Mouse (Mus musculus) ES-E14 (cell line): Measurements from ENCODE around the gene Scin. TPM values are rescaled to one million over a fixed set of nuclear protein-coding genes. Genes with fewer than 3 reads are reported as not detected.
A peak's percentile ranks its signal among the peaks of the same experiment; 100 is the strongest.

Experiments
- DNase-seq: peaks from one replicate; pipeline ENCODE4 v3.0.0-alpha.2; 2013; ENCODE audit warnings: low read depth, low spot score
- H3K27ac ChIP-seq: 2 replicates; pipeline ENCODE4 v1.5.1; 2012; ENCODE audit warnings: low read depth, mild to moderate bottlenecking, low read length, moderate library complexity, mixed read lengths; ENCODE audit not compliant: poor library complexity, insufficient read depth, severe bottlenecking
- H3K36me3 ChIP-seq: 2 replicates; pipeline ENCODE4 v1.6.1; 2012; ENCODE audit warnings: mild to moderate bottlenecking, low read length, moderate library complexity, mixed read lengths; ENCODE audit not compliant: control insufficient read depth, poor library complexity, insufficient read depth, severe bottlenecking
- H3K4me1 ChIP-seq, 2 experiments: fragments of 150-350 bp in 1 of 2; sonication (generic) in 1 of 2; 2 replicates each; pipeline ENCODE4 v1.6.1; 2012; ENCODE audit warnings: low read length in 2 of 2, mild to moderate bottlenecking in 1 of 2, mixed read lengths in 1 of 2; ENCODE audit not compliant: control insufficient read depth in 2 of 2, insufficient read depth in 2 of 2, poor library complexity in 1 of 2
- H3K4me3 ChIP-seq, 2 experiments: fragments of 150-350 bp in 1 of 2; sonication (generic) in 1 of 2; 2 replicates each; pipeline ENCODE4 v1.5.1; 2012; ENCODE audit warnings: low read length in 2 of 2, low read depth in 1 of 2, mild to moderate bottlenecking in 1 of 2, mixed read lengths in 1 of 2; ENCODE audit not compliant: insufficient read depth in 1 of 2, poor library complexity in 1 of 2, severe bottlenecking in 1 of 2
- H3K9ac ChIP-seq: 2 replicates; pipeline ENCODE4 v1.6.1; 2012; ENCODE audit warnings: low read depth, mild to moderate bottlenecking, low read length, mixed read lengths; ENCODE audit not compliant: poor library complexity, insufficient read depth, severe bottlenecking
- H3K9me3 ChIP-seq: fragments of 150-350 bp; sonication (generic); 2 replicates; pipeline ENCODE4 v1.6.1; 2012; ENCODE audit warnings: low read depth, mild to moderate bottlenecking, low read length; ENCODE audit not compliant: control insufficient read depth, insufficient read depth
- CHD2 ChIP-seq: IDR thresholded peaks from 2 replicates; pipeline ENCODE4 v1.6.1; 2014; ENCODE audit warnings: mild to moderate bottlenecking, low read depth, low read length, inconsistent platforms
- HCFC1 ChIP-seq: IDR thresholded peaks from 2 replicates; pipeline ENCODE4 v1.6.1; 2012; ENCODE audit warnings: low read length, inconsistent platforms, borderline replicate concordance; ENCODE audit not compliant: insufficient read depth
- MAFK ChIP-seq: IDR thresholded peaks from 2 replicates; pipeline ENCODE4 v1.6.1; 2014; ENCODE audit warnings: mild to moderate bottlenecking, low read depth, low read length, inconsistent platforms; ENCODE audit not compliant: insufficient read depth
- ZC3H11A ChIP-seq: IDR thresholded peaks from 2 replicates; pipeline ENCODE4 v1.6.1; 2012; ENCODE audit warnings: low read depth, mild to moderate bottlenecking, inconsistent platforms, low read length, borderline replicate concordance
- ZNF384 ChIP-seq: IDR thresholded peaks from 2 replicates; pipeline ENCODE4 v1.6.1; 2012; ENCODE audit warnings: low read depth, low read length, inconsistent platforms
- in situ Hi-C, 2 experiments: fragments of 600-800 bp; cut with MboI; formaldehyde crosslinking; loops; one replicate each; pipeline ENCODE4 v1.15.1; 2025; ENCODE audit warnings: low sequenced_read_pairs in 2 of 2, inconsistent platforms in 1 of 2; ENCODE audit not compliant: unreplicated experiment in 2 of 2
- total RNA-seq: library from RNA; depleted of rRNA; stranded (reverse); fragments of 300-350 nt; gene quantifications from 2 replicates; pipeline ENCODE4 v1.2.3, GENCODE M21; 2012

Scin gene
- total RNA-seq, 1 experiment, result 0.31 TPM

DNA sequence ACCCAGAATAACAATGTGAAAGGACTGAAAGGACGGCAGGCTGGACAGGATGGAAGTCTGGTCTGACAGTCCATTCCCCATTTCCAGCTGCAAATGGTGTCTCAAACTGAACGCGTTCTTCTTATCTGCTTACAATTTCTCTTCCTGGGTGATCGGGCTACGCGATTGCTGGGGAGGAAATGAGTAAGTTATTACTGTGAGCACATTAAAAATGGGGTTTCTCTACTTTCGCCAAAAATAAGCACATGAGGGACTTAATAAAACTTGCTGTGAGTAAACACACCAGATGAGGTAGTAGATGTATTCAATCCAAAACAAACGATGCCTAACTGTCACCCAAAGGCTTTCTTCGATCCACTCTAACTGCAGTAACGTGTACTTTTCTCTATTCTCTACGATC, 97.4 kb downstream of the Scin start:
- Histone ChIP-seq H3K36me3 (no peaks in the 10 kb centered on the region), H3K27ac (no peak overlapping the region), H3K9ac (peak overlapping the region; percentile 85), H3K4me1 (0 out of 4 replicates have a peak, but pooled peaks cover 0 to 4% of the 10 kb centered on the region in 2 experiments), H3K4me3 (peak overlapping the region; percentile 92 to 95), H3K9me3 (no peaks in the 10 kb centered on the region)
- TF ChIP-seq CHD2 (no peak), ZC3H11A (no peak), ZNF384 (no peak), HCFC1 (no peak), MAFK (no peak)
- DNase-seq, result no peak
- in situ Hi-C loops, result loop anchor here in 1 of 2 experiments (25.0 kb wide), 1 partner anchor 374 kb away; no protein-coding TSS in a partner anchor

DNA sequence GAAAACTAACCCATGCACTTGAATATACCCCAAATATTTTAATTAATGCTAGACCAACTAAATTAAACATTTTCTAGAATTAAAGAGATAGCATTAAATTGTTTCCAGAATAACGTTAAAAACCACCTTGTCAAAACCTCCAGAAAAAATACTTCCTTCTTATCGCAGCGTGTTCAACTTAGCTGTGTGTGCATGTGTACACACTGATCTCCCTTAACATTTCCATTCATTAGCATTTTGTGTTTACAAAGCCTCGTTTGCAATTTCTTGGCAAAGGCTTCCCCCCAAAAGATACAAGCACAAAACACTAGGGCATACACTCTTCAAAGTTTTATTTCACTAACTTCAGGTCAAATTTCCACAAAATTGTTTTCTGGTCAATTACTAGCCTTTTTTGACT, 98.5 kb downstream of the Scin start:
- DNase-seq, result no peak
- no peak overlapping the region for H3K9ac ChIP-seq
- H3K27ac ChIP-seq, result no peak overlapping the region
- no peaks in the 10 kb centered on the region for H3K9me3 ChIP-seq
- no peaks in the 10 kb centered on the region for H3K36me3 ChIP-seq
- peak overlapping the region; percentile 92 to 95 for H3K4me3 ChIP-seq
- in situ Hi-C loops, result loop anchor here in 1 of 2 experiments (25.0 kb wide), 1 partner anchor 373 kb away; no protein-coding TSS in a partner anchor
- H3K4me1 ChIP-seq, result 0 out of 4 replicates have a peak, but pooled peaks cover 0 to 4% of the 10 kb centered on the region in 2 experiments
- TF ChIP-seq ZNF384, result no peak
- no peak for TF ChIP-seq CHD2
- TF ChIP-seq HCFC1, result no peak
- no peak for TF ChIP-seq ZC3H11A
- TF ChIP-seq MAFK, result no peak

GRCm38 (mm10) chr12:40029201-40029600, 104.8 kb downstream of the Scin start:
- no peak for DNase-seq
- H3K9ac ChIP-seq, result no peak overlapping the region
- H3K27ac ChIP-seq, result no peak overlapping the region
- H3K36me3 ChIP-seq, result no peaks in the 10 kb centered on the region
- in situ Hi-C loops, result loop anchor here in 1 of 2 experiments (25.0 kb wide), 1 partner anchor 367 kb away; no protein-coding TSS in a partner anchor
- 0 out of 4 replicates have a peak, but pooled peaks cover 0 to 2% of the 10 kb centered on the region in 2 experiments for H3K4me1 ChIP-seq
- no peak overlapping the region for H3K4me3 ChIP-seq
- H3K9me3 ChIP-seq, result no peaks in the 10 kb centered on the region
- TF ChIP-seq ZNF384, result no peak
- TF ChIP-seq MAFK, result no peak
- no peak for TF ChIP-seq ZC3H11A
- TF ChIP-seq HCFC1, result no peak
- no peak for TF ChIP-seq CHD2

DNA sequence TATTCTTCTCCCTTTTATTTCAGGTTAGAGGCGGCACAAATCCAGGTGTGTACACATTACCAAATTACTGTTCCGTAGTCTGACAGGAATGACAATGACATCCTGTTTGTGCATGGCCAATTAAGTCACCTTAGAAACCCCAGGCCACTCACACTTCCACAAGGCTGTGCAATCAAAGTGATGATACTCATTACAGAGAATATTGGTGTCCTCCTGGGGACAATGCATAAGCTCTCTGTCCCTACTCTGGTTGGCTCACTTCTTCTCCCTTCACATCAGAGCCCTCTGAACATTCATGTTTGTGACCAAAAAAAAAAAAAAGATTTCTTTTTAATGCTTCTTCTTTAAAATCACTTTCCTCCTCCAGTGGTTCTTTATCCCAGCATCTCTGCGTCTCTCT, 106.2 kb downstream of the Scin start:
- no peak for DNase-seq
- no peak for TF ChIP-seq CHD2
- no peak overlapping the region for H3K4me3 ChIP-seq

GRCm38 (mm10) chr12:40027444-40027843, 106.6 kb downstream of the Scin start:
- Histone ChIP-seq H3K27ac (no peak overlapping the region), H3K4me1 (no peaks in the 10 kb centered on the region), H3K9me3 (no peaks in the 10 kb centered on the region), H3K4me3 (no peak overlapping the region), H3K9ac (no peak overlapping the region), H3K36me3 (no peaks in the 10 kb centered on the region)
- no peak for TF ChIP-seq HCFC1
- no peak for TF ChIP-seq MAFK
- no peak for TF ChIP-seq ZNF384
- TF ChIP-seq CHD2, result no peak
- in situ Hi-C loops, result loop anchor here in 1 of 2 experiments (25.0 kb wide), 1 partner anchor 365 kb away; no protein-coding TSS in a partner anchor
- DNase-seq, result no peak

More for the DNA sequence above, 106.2 kb downstream of the Scin start:
- H3K9me3 ChIP-seq, result no peaks in the 10 kb centered on the region
- H3K36me3 ChIP-seq, result no peaks in the 10 kb centered on the region
- no peak overlapping the region for H3K9ac ChIP-seq
- H3K4me1 ChIP-seq, result no peaks in the 10 kb centered on the region
- H3K27ac ChIP-seq, result no peak overlapping the region
- in situ Hi-C loops, result loop anchor here in 1 of 2 experiments (25.0 kb wide), 1 partner anchor 366 kb away; no protein-coding TSS in a partner anchor
